Mouse (Mus musculus) heart, adult 2 months (tissue): ENCODE data around the gene Amacr.

Source experiments
- EP300 ChIP-seq: fragments of 200-500 bp; IDR thresholded peaks from 2 replicates; pipeline ENCODE4 v1.6.1; 2011; ENCODE audit warnings: low read depth, low read length, control low read depth; ENCODE audit not compliant: insufficient read depth
- POLR2A ChIP-seq: fragments of 200-500 bp; IDR thresholded peaks from 2 replicates; pipeline ENCODE4 v1.6.1; 2011; ENCODE audit warnings: mild to moderate bottlenecking, low read depth, low read length, control low read depth; ENCODE audit not compliant: insufficient read depth

GRCm38 (mm10) chr15:10940148-10941108 lies 41.1 kb upstream of the Amacr start:
- TF ChIP-seq EP300 (peak; percentile 75; the same call in 1 of the 2 replicates), POLR2A (no peak)
